Mouse (Mus musculus) myocyte (in vitro differentiated cells): ENCODE measurements around the gene Agap3. TPM values are rescaled to one million over a fixed set of nuclear protein-coding genes. Genes with fewer than 3 reads are reported as not detected.
A peak's percentile ranks its signal among the peaks of the same experiment; 100 is the strongest.

Experiments used
- H3K27me3 ChIP-seq: one replicate; pipeline ENCODE4 v1.6.1; 2011; ENCODE audit not compliant: control insufficient read depth, insufficient read depth, insufficient read length
- H3K36me3 ChIP-seq: one replicate; pipeline ENCODE4 v1.6.1; 2011; ENCODE audit not compliant: control insufficient read depth, insufficient read depth
- H3K4me2 ChIP-seq: one replicate; pipeline ENCODE4 v1.6.1; 2011; ENCODE audit warnings: low read depth, control low read depth
- H3K4me3 ChIP-seq: one replicate; pipeline ENCODE4 v1.5.1; 2011; ENCODE audit warnings: mild to moderate bottlenecking, control low read depth, moderate library complexity
- H3K79me2 ChIP-seq: one replicate; pipeline ENCODE4 v1.6.1; 2011; ENCODE audit not compliant: control insufficient read depth, insufficient read depth
- H3ac ChIP-seq: one replicate; pipeline ENCODE4 v1.6.1; 2011; ENCODE audit not compliant: control insufficient read depth, insufficient read length
- CEBPB ChIP-seq: IDR thresholded peaks from 2 replicates; pipeline ENCODE4 v1.6.1; 2011; ENCODE audit warnings: mild to moderate bottlenecking, moderate library complexity; ENCODE audit not compliant: poor library complexity, insufficient read depth, severe bottlenecking
- E2F4 ChIP-seq: IDR thresholded peaks from one replicate; pipeline ENCODE4 v1.6.1; 2011; ENCODE audit warnings: mild to moderate bottlenecking, control low read depth, moderate library complexity; ENCODE audit not compliant: insufficient read depth
- MAX ChIP-seq: IDR thresholded peaks from one replicate; pipeline ENCODE4 v1.6.1; 2011; ENCODE audit warnings: low read depth, mild to moderate bottlenecking, control low read depth
- MYOD1 ChIP-seq, 3 experiments: IDR thresholded peaks; one replicate each; pipeline ENCODE4 v1.6.1; 2011; ENCODE audit warnings: control low read depth in 2 of 3, low read depth in 2 of 3, mild to moderate bottlenecking in 2 of 3, moderate library complexity in 1 of 3; ENCODE audit not compliant: insufficient read length in 2 of 3, control insufficient read depth in 1 of 3
- MYOG ChIP-seq, 3 experiments: IDR thresholded peaks; one replicate each; pipeline ENCODE4 v1.6.1; 2011; ENCODE audit warnings: control low read depth in 2 of 3, low read depth in 2 of 3, mild to moderate bottlenecking in 2 of 3; ENCODE audit not compliant: insufficient read length in 2 of 3, control insufficient read depth in 1 of 3, insufficient read depth in 1 of 3
- POLR2A ChIP-seq: IDR thresholded peaks from one replicate; pipeline ENCODE4 v1.6.1; 2011; ENCODE audit warnings: low read depth, mild to moderate bottlenecking, control low read depth, moderate library complexity; ENCODE audit not compliant: insufficient read length
- POLR2AphosphoS2 ChIP-seq: IDR thresholded peaks from one replicate; pipeline ENCODE4 v1.6.1; 2011; ENCODE audit warnings: low read depth, control low read depth; ENCODE audit not compliant: insufficient read length
- REST ChIP-seq: IDR thresholded peaks from one replicate; pipeline ENCODE4 v1.6.1; 2011; ENCODE audit warnings: mild to moderate bottlenecking, control low read depth, moderate library complexity; ENCODE audit not compliant: insufficient read depth, insufficient read length
- SRF ChIP-seq: IDR thresholded peaks from one replicate; pipeline ENCODE4 v1.6.1; 2011; ENCODE audit warnings: low read depth; ENCODE audit not compliant: control insufficient read depth, insufficient read length
- TCF12 ChIP-seq: IDR thresholded peaks from one replicate; pipeline ENCODE4 v1.6.1; 2011; ENCODE audit warnings: mild to moderate bottlenecking, control low read depth; ENCODE audit not compliant: poor library complexity, insufficient read depth, severe bottlenecking
- TCF3 ChIP-seq: IDR thresholded peaks from one replicate; pipeline ENCODE4 v1.6.1; 2011; ENCODE audit warnings: low read depth, control low read depth; ENCODE audit not compliant: insufficient read length
- USF1 ChIP-seq: IDR thresholded peaks from one replicate; pipeline ENCODE4 v1.6.1; 2011; ENCODE audit warnings: low read depth, mild to moderate bottlenecking, control low read depth, moderate library complexity
- polyA plus RNA-seq: library from polyadenylated mRNA; unstranded; fragments of >200 nt; fragmentation: generic; extraction: Trizol; gene quantifications from one replicate; pipeline ENCODE4 v1.2.1, GENCODE M21; 2012; ENCODE audit warnings: missing spikeins

Agap3 gene
- polyA plus RNA-seq, 1 experiment, result 119 TPM

DNA sequence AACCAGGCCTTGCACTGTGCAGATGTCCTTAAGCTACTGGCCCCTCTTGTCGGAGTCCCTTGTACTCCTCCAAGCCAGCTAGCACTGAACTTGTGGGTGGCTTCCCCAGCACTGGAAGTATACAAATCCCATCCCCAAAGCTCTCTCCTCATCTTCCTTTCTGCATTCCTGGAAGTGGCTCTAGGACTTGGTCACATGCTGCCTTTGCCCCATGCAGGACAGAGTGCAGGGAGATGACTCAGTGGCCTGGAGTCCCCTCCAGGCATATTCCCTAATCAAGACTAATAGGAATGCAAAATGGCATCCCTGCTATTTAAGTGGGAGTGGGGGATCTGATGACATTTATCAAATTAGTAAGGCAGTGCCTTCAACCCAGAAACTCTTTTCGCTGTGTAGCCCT, 39.9 kb upstream of the Agap3 start:
- Histone ChIP-seq H3K4me2 (no peak overlapping the region), H3K4me3 (no peak overlapping the region), H3K27me3 (no peaks in the 10 kb centered on the region), H3K79me2 (no peaks in the 10 kb centered on the region), H3ac (no peak overlapping the region), H3K36me3 (no peaks in the 10 kb centered on the region)
- TF ChIP-seq CEBPB, result no peak
- peak; percentile 72 for TF ChIP-seq USF1

DNA sequence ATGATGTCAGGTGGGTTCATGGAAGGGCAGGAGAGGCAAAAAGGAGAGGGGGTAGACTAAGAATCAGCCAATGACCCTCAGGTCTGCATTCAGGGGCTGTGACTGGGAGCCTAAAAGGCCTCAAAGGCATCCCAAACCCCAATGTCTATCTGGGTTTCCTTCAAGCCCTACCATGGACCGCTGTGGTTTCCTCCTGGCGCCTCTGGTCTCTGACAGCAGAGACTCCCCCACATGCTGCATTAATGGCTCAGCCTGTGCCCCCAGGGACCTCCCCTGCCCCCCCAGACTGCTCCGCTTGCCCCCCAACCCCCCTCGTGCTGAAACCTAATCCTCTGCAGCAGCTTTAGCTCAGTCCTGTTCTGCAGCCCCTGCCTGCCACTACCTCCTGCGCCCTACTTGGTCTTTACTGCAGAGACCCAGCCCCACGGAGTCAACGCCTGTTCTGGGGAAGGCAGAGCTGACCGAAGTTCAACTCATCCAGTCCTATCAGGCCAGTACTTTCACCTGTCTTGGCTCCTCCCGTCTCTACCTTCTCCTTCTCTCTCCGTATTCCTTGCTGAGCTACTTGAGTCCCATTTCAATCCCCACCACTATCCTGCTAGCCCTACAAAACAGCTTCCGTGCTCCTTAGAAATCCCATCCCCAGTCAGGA, 38.8 kb upstream of the Agap3 start, which contains the start of gene Asic3:
Asic3 (plus strand) TSS at position 351 of the 652 bp plus-strand sequence.
- Histone ChIP-seq H3K36me3 (no peaks in the 10 kb centered on the region), H3ac (no peak within 1 kb of the TSS), H3K27me3 (no peaks in the 10 kb centered on the region), H3K79me2 (no peaks in the 10 kb centered on the region), H3K4me2 (no peak within 1 kb of the TSS), H3K4me3 (no peak within 1 kb of the TSS)
- TF ChIP-seq REST, result no peak
- no peak for TF ChIP-seq USF1
- no peak for TF ChIP-seq TCF3
- no peak for TF ChIP-seq TCF12
- TF ChIP-seq MYOD1 (IDR thresholded peaks at IDR 0.05; ENCODE audit: control insufficient read depth in 1 of 3, insufficient read length in 2 of 3, low read depth in 2 of 3), result no peak
- no peak for TF ChIP-seq SRF
- no peak for TF ChIP-seq POLR2A
- TF ChIP-seq MYOG (IDR thresholded peaks at IDR 0.05; ENCODE audit: control insufficient read depth in 1 of 3, insufficient read depth in 1 of 3, insufficient read length in 2 of 3, low read depth in 2 of 3), result no peak
- TF ChIP-seq E2F4, result no peak
- TF ChIP-seq POLR2AphosphoS2, result no peak
- no peak for TF ChIP-seq CEBPB
- TF ChIP-seq MAX, result no peak

DNA sequence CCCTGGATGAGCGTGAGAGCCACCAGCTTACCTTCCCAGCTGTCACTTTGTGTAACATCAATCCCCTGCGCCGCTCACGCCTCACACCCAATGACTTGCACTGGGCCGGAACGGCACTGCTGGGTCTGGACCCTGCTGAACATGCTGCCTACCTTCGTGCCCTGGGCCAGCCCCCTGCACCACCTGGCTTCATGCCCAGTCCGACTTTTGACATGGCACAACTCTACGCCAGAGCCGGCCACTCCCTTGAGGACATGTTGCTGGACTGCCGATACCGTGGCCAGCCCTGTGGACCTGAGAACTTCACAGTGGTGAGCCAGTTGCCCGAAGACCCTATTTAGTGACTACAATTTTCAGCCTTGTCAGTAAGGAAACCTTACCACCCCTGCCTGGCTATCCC, 38.0 kb upstream of the Agap3 start:
- H3K4me3 ChIP-seq, result no peak overlapping the region
- no peak overlapping the region for H3ac ChIP-seq
- no peaks in the 10 kb centered on the region for H3K79me2 ChIP-seq
- TF ChIP-seq SRF (no peak), POLR2AphosphoS2 (no peak), TCF12 (no peak), USF1 (no peak), MYOG (IDR thresholded peaks at IDR 0.05; ENCODE audit: control insufficient read depth in 1 of 3, insufficient read depth in 1 of 3, insufficient read length in 2 of 3, low read depth in 2 of 3) (no peak), MAX (no peak), POLR2A (no peak), TCF3 (no peak), REST (no peak), E2F4 (no peak), MYOD1 (IDR thresholded peaks at IDR 0.05; ENCODE audit: control insufficient read depth in 1 of 3, insufficient read length in 2 of 3, low read depth in 2 of 3) (no peak), CEBPB (no peak)
- H3K4me2 ChIP-seq, result no peak overlapping the region
- H3K27me3 ChIP-seq, result no peaks in the 10 kb centered on the region
- no peaks in the 10 kb centered on the region for H3K36me3 ChIP-seq

DNA sequence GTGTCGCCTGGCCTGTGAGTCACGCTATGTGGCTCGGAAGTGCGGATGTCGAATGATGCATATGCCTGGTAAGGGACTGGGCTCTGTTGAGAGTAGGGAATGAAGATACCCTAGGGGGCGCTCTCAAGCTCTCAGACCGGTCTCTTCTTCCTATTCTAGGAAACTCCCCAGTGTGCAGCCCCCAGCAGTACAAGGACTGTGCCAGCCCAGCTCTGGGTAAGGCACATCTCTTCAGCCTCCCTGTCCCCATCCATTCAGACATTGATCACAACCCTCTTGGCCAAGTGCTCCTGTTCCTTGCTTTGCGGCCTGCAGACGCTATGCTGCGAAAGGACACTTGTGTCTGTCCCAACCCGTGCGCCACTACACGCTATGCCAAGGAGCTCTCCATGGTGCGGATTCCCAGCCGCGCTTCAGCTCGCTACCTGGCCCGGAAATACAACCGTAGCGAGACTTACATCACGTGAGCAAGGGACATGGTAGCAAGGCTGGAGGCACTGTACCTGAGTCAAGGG, 35.7 kb upstream of the Agap3 start:
- peaks cover 4% of the 10 kb centered on the region for H3K36me3 ChIP-seq
- no peak overlapping the region for H3K4me3 ChIP-seq
- TF ChIP-seq E2F4 (no peak), REST (peak; percentile 63), CEBPB (no peak), POLR2A (no peak), TCF3 (no peak), USF1 (no peak)
- H3ac ChIP-seq, result no peak overlapping the region
- peak overlapping the region; percentile 44 for H3K4me2 ChIP-seq
- no peaks in the 10 kb centered on the region for H3K27me3 ChIP-seq
- no peaks in the 10 kb centered on the region for H3K79me2 ChIP-seq

DNA sequence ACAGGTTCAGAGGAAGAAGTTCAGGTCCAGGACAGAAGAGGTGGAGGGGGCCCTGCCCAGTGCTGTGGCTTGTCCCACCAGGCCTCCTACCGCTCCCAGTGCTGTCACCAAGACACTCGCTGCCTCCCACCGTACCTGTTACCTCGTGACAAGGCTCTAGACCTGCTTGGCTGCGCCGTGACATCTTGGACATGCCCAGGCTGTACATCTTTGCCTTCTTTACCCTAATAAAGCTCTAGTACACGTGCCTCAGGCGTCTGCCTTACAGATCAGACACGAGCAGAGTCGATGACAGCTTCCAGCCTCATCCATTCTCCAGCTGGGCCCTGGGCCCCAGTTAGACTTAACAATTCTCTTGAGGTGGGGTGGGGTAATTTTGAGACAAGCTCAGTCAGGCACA, 34.4 kb upstream of the Agap3 start:
- Histone ChIP-seq H3K4me3 (no peak overlapping the region), H3K36me3 (peaks cover 7% of the 10 kb centered on the region), H3K79me2 (peaks cover 2% of the 10 kb centered on the region), H3ac (no peak overlapping the region), H3K4me2 (no peak overlapping the region), H3K27me3 (no peaks in the 10 kb centered on the region)
- TF ChIP-seq CEBPB, result no peak
- TF ChIP-seq MAX, result no peak
- TF ChIP-seq POLR2A, result no peak
- TF ChIP-seq TCF12, result no peak
- no peak for TF ChIP-seq MYOD1 (IDR thresholded peaks at IDR 0.05; ENCODE audit: control insufficient read depth in 1 of 3, insufficient read length in 2 of 3, low read depth in 2 of 3)
- no peak for TF ChIP-seq USF1
- TF ChIP-seq REST, result no peak
- no peak for TF ChIP-seq TCF3
